ENCODE assay signal across 12 mouse cellular contexts in genomic region chr7:25154648-25155047, GRCm38 (mm10). TPM values are rescaled to one million over a fixed set of nuclear protein-coding genes. Genes with fewer than 3 reads are reported as not detected.
DNase-seq lines count a peak whose midpoint lies in the region; ATAC-seq and TF ChIP-seq lines count a peak whose summit lies in the region.
"Had no signal": no experiment of that assay in that cellular context is flagged by ENCODE, and none has a peak within 500 bp of the region (broad histone marks: within the 10 kb centered on the region; RNA-seq: fewer than 3 reads in every experiment).

No protein-coding gene starts in this region.

- H3K4me3 ChIP-seq in forebrain, embryonic 13.5 days = no peak overlapping the region
- 0 out of 2 replicates have a peak overlapping the region, but pooled peaks have one; percentile 52 for H3K4me3 ChIP-seq in liver, embryonic 15.5 days (replicated peaks)
- H3K4me3 ChIP-seq in stomach, postnatal 0 days (ENCODE audit: low read depth, low read length) = no peak overlapping the region
- H3K4me3 ChIP-seq: left cerebral cortex, adult 2 months had no signal

- peaks cover 8% of the 10 kb centered on the region; the same call in 1 of the 2 replicates for H3K27me3 ChIP-seq in forebrain, embryonic 13.5 days
- H3K27me3 ChIP-seq in liver, embryonic 15.5 days = peaks cover 58% of the 10 kb centered on the region
- H3K27me3 ChIP-seq in stomach, postnatal 0 days (ENCODE audit: control insufficient read depth, insufficient read depth, low read length) = no peaks in the 10 kb centered on the region

- no peaks in the 10 kb centered on the region for H3K36me3 ChIP-seq in forebrain, embryonic 13.5 days (ENCODE audit: poor library complexity, severe bottlenecking)
- H3K36me3 ChIP-seq in liver, embryonic 15.5 days (replicated peaks) = no peaks in the 10 kb centered on the region
- no peaks in the 10 kb centered on the region for H3K36me3 ChIP-seq in stomach, postnatal 0 days (ENCODE audit: control insufficient read depth, insufficient read depth, low read length)

- no peak for TF ChIP-seq CTCF in stomach, postnatal 0 days (IDR thresholded peaks at IDR 0.05; ENCODE audit: low read depth)

- peak overlapping the region; percentile 34; the same call in 1 of the 2 replicates for H3K9ac ChIP-seq in forebrain, embryonic 13.5 days
- no peak overlapping the region for H3K9ac ChIP-seq in liver, embryonic 15.5 days
- H3K9ac ChIP-seq in stomach, postnatal 0 days (ENCODE audit: low read length) = no peak overlapping the region

- H3K4me2 ChIP-seq in forebrain, embryonic 13.5 days = peak overlapping the region; percentile 46
- H3K4me2 ChIP-seq in liver, embryonic 15.5 days = peak overlapping the region; percentile 85
- no peak overlapping the region for H3K4me2 ChIP-seq in stomach, postnatal 0 days (replicated peaks; ENCODE audit: low read depth)

- H3K4me1 ChIP-seq in forebrain, embryonic 13.5 days = peaks cover 67% of the 10 kb centered on the region
- H3K4me1 ChIP-seq in liver, embryonic 15.5 days (replicated peaks) = peaks cover 51% of the 10 kb centered on the region
- no peaks in the 10 kb centered on the region for H3K4me1 ChIP-seq in stomach, postnatal 0 days (replicated peaks; ENCODE audit: control insufficient read depth, insufficient read depth)

- 63% methylated on average over 4 of the region's 4 CpGs for WGBS in forebrain, embryonic 13.5 days
- WGBS in liver, embryonic 15.5 days (ENCODE audit: insufficient replicate concordance) = 52% methylated on average over 4 of the region's 4 CpGs
- 70% methylated on average over 4 of the region's 4 CpGs for WGBS in stomach, postnatal 0 days

- no peaks in the 10 kb centered on the region for H3K9me3 ChIP-seq in forebrain, embryonic 13.5 days (replicated peaks)
- H3K9me3 ChIP-seq in liver, embryonic 15.5 days (replicated peaks) = no peaks in the 10 kb centered on the region
- no peaks in the 10 kb centered on the region for H3K9me3 ChIP-seq in stomach, postnatal 0 days (ENCODE audit: control insufficient read depth, low read length)

- intact Hi-C loops in left cerebral cortex, postnatal 14 days (cut with DNase I) = no loop called here

- TF ChIP-seq EP300 in stomach, postnatal 0 days (optimal IDR thresholded peaks at IDR 0.05) = no peak

- DNase-seq in retina, postnatal 1 day = peak; percentile 46
- no peak for DNase-seq in retina, embryonic 14.5 days (ENCODE audit: low spot score)
- DNase-seq in spleen, postnatal 36 days (ENCODE audit: low spot score in 2 of 2) = peak; percentile 26 to 42
- no peak for DNase-seq in stomach, postnatal 0 days (ENCODE audit: low spot score)
- no peak for DNase-seq in left cerebral cortex, postnatal 14 days (ENCODE audit: low spot score in 2 of 2)
- DNase-seq: heart, postnatal 14 days; right cerebral cortex, adult 18-20 months; thymus, postnatal 25 days had no signal

- ATAC-seq in forebrain, embryonic 13.5 days = no peak
- no peak for ATAC-seq in liver, embryonic 15.5 days (ENCODE audit: insufficient read depth)
- no peak for ATAC-seq in monocyte, adult 5-6 weeks (replicated peaks; ENCODE audit: insufficient number of reproducible peaks, low FRiP score, low TSS enrichment, poor library complexity, severe bottlenecking)
- ATAC-seq in stomach, postnatal 0 days (ENCODE audit: low FRiP score, low TSS enrichment) = no peak

- peak overlapping the region; percentile 79 for H3K27ac ChIP-seq in forebrain, embryonic 13.5 days
- peak overlapping the region; percentile 87 for H3K27ac ChIP-seq in liver, embryonic 15.5 days (replicated peaks)
- no peak overlapping the region for H3K27ac ChIP-seq in stomach, postnatal 0 days (replicated peaks)
- H3K27ac ChIP-seq: left cerebral cortex, adult 2 months had no signal

RNA-seq across cellular contexts. Expression of gene Pou2f2, which starts 24.9 kb away (rescaled TPM):
- polyA plus RNA-seq in forebrain, embryonic 13.5 days (2015; fragmentation: Nextera tagmentation; extraction: Ambion mirVana) = 21.9 and 22.2 TPM in 2 replicates
- polyA plus RNA-seq in liver, embryonic 15.5 days (2015; fragmentation: Nextera tagmentation; extraction: Ambion mirVana) = 1.6 and 2.1 TPM in 2 replicates
- 35.8 to 70.4 TPM (median 38.0 TPM) in 3 replicates for total RNA-seq in monocyte, adult 5-6 weeks (2017)
- polyA plus RNA-seq in stomach, postnatal 0 days (2015; fragmentation: Nextera tagmentation; extraction: Ambion mirVana) = 0.52 and 0.67 TPM in 2 replicates
- 10 to 100 TPM; 11.5 to 13.0 TPM for total RNA-seq in left cerebral cortex, postnatal 14 days (2021)

Comparison
In these comparisons a context has a peak if more than half of its experiments do, and no peak if none do; other contexts are left out.
1. DNase-seq: peak in retina, postnatal 1 day (single experiment) and spleen, postnatal 36 days (2 of 2); none in retina, embryonic 14.5 days (single experiment), stomach, postnatal 0 days (single experiment) and left cerebral cortex, postnatal 14 days (0 of 2).